Mouse (Mus musculus) activated CD4-positive, CD25-positive, alpha-beta regulatory T cell, adult 4 months (primary cell): ENCODE results near the gene Golim4. TPM values are rescaled to one million over a fixed set of nuclear protein-coding genes. Genes with fewer than 3 reads are reported as not detected.
"Not testable (repeated sequence)": the region's sequence is repeated elsewhere in the genome, so short reads cannot be mapped to it uniquely, and the experiment has no call there.

Source experiments
- ATAC-seq: one replicate; pipeline ENCODE4 v1.8.0; 2017
- polyA plus RNA-seq, 2 experiments: library from polyadenylated mRNA; unstranded; fragments of 100-300 nt; shearing (Covaris generic); gene quantifications; one replicate each; pipeline ENCODE4 v1.2.1; 2017

Golim4 gene
- polyA plus RNA-seq: 1 to 10 TPM; 8.5 to 8.7 TPM

GRCm38 (mm10) chr3:75956551-75957302 is at the start of gene Golim4:
Gene Golim4, minus strand, starts transcription at chr3:75956949.
- peak; percentile 99 for ATAC-seq

GRCm38 (mm10) chr3:76005621-76006020 is 48.9 kb upstream of the Golim4 start:
- no peak for ATAC-seq

GRCm38 (mm10) chr3:76001156-76001555 is 44.4 kb upstream of the Golim4 start:
- peak; percentile 94 for ATAC-seq

- no peak for ATAC-seq
Observed at GRCm38 (mm10) chr3:76000481-76000880, 43.7 kb upstream of the Golim4 start.

GRCm38 (mm10) chr3:75981031-75981750 is 24.4 kb upstream of the Golim4 start:
- peak; percentile 79 for ATAC-seq

- ATAC-seq: not testable (repeated sequence)
Observed at GRCm38 (mm10) chr3:75962784-75963772, 6.3 kb upstream of the Golim4 start.

GRCm38 (mm10) chr3:75955661-75956491 is 873 bp downstream of the Golim4 start:
- ATAC-seq: peak; percentile 2

- ATAC-seq: no peak
Observed at GRCm38 (mm10) chr3:75954185-75954584, 2.6 kb downstream of the Golim4 start.

GRCm38 (mm10) chr3:75952328-75953060 is 4.3 kb downstream of the Golim4 start:
- no peak for ATAC-seq

- ATAC-seq: no peak
Observed at GRCm38 (mm10) chr3:75950897-75951296, 5.9 kb downstream of the Golim4 start.

GRCm38 (mm10) chr3:75949358-75949757 is 7.4 kb downstream of the Golim4 start:
- no peak for ATAC-seq

GRCm38 (mm10) chr3:75948541-75949095 is 8.1 kb downstream of the Golim4 start:
- ATAC-seq: no peak

- ATAC-seq: no peak
Observed at GRCm38 (mm10) chr3:75948003-75948402, 8.7 kb downstream of the Golim4 start.

- no peak for ATAC-seq
Observed at GRCm38 (mm10) chr3:75942303-75943060, 14.3 kb downstream of the Golim4 start.

- no peak for ATAC-seq
Observed at GRCm38 (mm10) chr3:75941864-75942263, 14.9 kb downstream of the Golim4 start.

GRCm38 (mm10) chr3:75936152-75936551 is 20.6 kb downstream of the Golim4 start:
- ATAC-seq: no peak

- no peak for ATAC-seq
Observed at GRCm38 (mm10) chr3:75930659-75931225, 26.0 kb downstream of the Golim4 start.

- peak; percentile 76 for ATAC-seq
Observed at GRCm38 (mm10) chr3:75929926-75930548, 26.7 kb downstream of the Golim4 start.

GRCm38 (mm10) chr3:75926327-75926726 is 30.4 kb downstream of the Golim4 start:
- ATAC-seq: no peak
